Comparison of ENCODE assay signal across 18 mouse cellular contexts in the genomic region with DNA sequence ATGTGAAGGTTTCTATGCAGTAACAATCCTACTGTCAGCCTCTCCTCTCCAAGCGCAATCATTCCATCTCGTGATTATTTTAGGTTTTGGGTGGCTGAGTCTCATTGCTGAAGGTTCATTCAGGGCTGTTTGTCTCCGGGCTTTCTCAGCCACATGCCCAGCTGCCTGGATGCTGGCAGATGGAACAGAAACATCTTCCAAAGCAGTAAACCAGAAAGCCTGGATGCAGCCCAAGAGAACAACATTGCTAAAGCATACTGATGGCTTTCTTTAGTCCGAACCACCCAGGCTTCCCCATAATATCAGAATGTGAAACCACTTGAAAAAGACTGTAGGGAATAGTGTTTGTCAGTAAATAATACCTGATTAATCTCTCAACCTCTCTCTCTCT. TPM values are rescaled to one million over a fixed set of nuclear protein-coding genes. Genes with fewer than 3 reads are reported as not detected.
DNase-seq lines count a peak whose midpoint lies in the region; ATAC-seq and TF ChIP-seq lines count a peak whose summit lies in the region.
"Had no signal": no experiment of that assay in that cellular context is flagged by ENCODE, and none has a peak within 500 bp of the region (broad histone marks: within the 10 kb centered on the region; RNA-seq: fewer than 3 reads in every experiment).

No protein-coding gene starts in this region.

- H3K27ac ChIP-seq in hindbrain, embryonic 16.5 days (ENCODE audit: low read depth, low read length), result no peak overlapping the region
- no peak overlapping the region for H3K27ac ChIP-seq in hindbrain, embryonic 12.5 days
- no peak overlapping the region for H3K27ac ChIP-seq in layer of hippocampus, adult 2 months
- no peak overlapping the region for H3K27ac ChIP-seq in forebrain, embryonic 16.5 days (ENCODE audit: low read length)
- no peak overlapping the region for H3K27ac ChIP-seq in liver, embryonic 12.5 days
- H3K27ac ChIP-seq: hindbrain, embryonic 10.5 days had no signal

- no peaks in the 10 kb centered on the region for H3K36me3 ChIP-seq in hindbrain, embryonic 16.5 days (ENCODE audit: control insufficient read depth, insufficient read depth, low read length)
- no peaks in the 10 kb centered on the region for H3K36me3 ChIP-seq in hindbrain, embryonic 12.5 days
- no peaks in the 10 kb centered on the region for H3K36me3 ChIP-seq in forebrain, embryonic 16.5 days (ENCODE audit: control insufficient read depth, insufficient read depth)
- no peaks in the 10 kb centered on the region for H3K36me3 ChIP-seq in liver, embryonic 12.5 days
- H3K36me3 ChIP-seq: hindbrain, embryonic 10.5 days had no signal

- peak; percentile 60; the same call in 1 of the 2 replicates for ATAC-seq in hindbrain, embryonic 16.5 days
- ATAC-seq in hindbrain, embryonic 12.5 days (ENCODE audit: low FRiP score), result no peak
- ATAC-seq in forebrain, embryonic 16.5 days, result no peak
- no peak for ATAC-seq in liver, embryonic 12.5 days
- ATAC-seq: CD4-positive, CD25-positive, alpha-beta regulatory T cell, adult 4 months; Patski had no signal

- TF ChIP-seq CTCF in layer of hippocampus, adult 2 months (conservative IDR thresholded peaks at IDR 0.05), result no peak

- no peaks in the 10 kb centered on the region for H3K4me1 ChIP-seq in hindbrain, embryonic 16.5 days (ENCODE audit: control insufficient read depth, insufficient read depth, low read depth, low read length)
- H3K4me1 ChIP-seq in hindbrain, embryonic 12.5 days, result no peaks in the 10 kb centered on the region
- H3K4me1 ChIP-seq in forebrain, embryonic 16.5 days (replicated peaks; ENCODE audit: control insufficient read depth, insufficient read depth, low read length), result peaks cover 4% of the 10 kb centered on the region; the same call in 1 of the 2 replicates
- no peaks in the 10 kb centered on the region for H3K4me1 ChIP-seq in liver, embryonic 12.5 days
- H3K4me1 ChIP-seq: hindbrain, embryonic 10.5 days; megakaryocyte, embryonic 14.5 days had no signal

- H3K4me2 ChIP-seq in hindbrain, embryonic 16.5 days (ENCODE audit: low read length), result no peak overlapping the region
- no peak overlapping the region for H3K4me2 ChIP-seq in hindbrain, embryonic 12.5 days (replicated peaks)
- H3K4me2 ChIP-seq in forebrain, embryonic 16.5 days (ENCODE audit: low read length), result no peak overlapping the region
- no peak overlapping the region for H3K4me2 ChIP-seq in liver, embryonic 12.5 days
- H3K4me2 ChIP-seq: heart, embryonic 11.5 days had no signal

- no peak overlapping the region for H3K9ac ChIP-seq in hindbrain, embryonic 16.5 days (ENCODE audit: low read depth, low read length)
- no peak overlapping the region for H3K9ac ChIP-seq in hindbrain, embryonic 12.5 days
- no peak overlapping the region for H3K9ac ChIP-seq in forebrain, embryonic 16.5 days (replicated peaks; ENCODE audit: low read depth, low read length)
- H3K9ac ChIP-seq in liver, embryonic 12.5 days, result no peak overlapping the region

- no peaks in the 10 kb centered on the region for H3K9me3 ChIP-seq in hindbrain, embryonic 16.5 days (ENCODE audit: control insufficient read depth, low read length)
- no peaks in the 10 kb centered on the region for H3K9me3 ChIP-seq in hindbrain, embryonic 12.5 days (replicated peaks)
- no peaks in the 10 kb centered on the region for H3K9me3 ChIP-seq in forebrain, embryonic 16.5 days (ENCODE audit: control insufficient read depth, low read length)
- no peaks in the 10 kb centered on the region for H3K9me3 ChIP-seq in liver, embryonic 12.5 days (replicated peaks)
- H3K9me3 ChIP-seq: hindbrain, embryonic 10.5 days; megakaryocyte, embryonic 14.5 days had no signal

- no peaks in the 10 kb centered on the region for H3K27me3 ChIP-seq in hindbrain, embryonic 16.5 days (replicated peaks; ENCODE audit: control insufficient read depth, insufficient read depth, low read length)
- 0 out of 2 replicates have a peak, but pooled peaks cover 3% of the 10 kb centered on the region for H3K27me3 ChIP-seq in hindbrain, embryonic 12.5 days
- H3K27me3 ChIP-seq in forebrain, embryonic 16.5 days (replicated peaks; ENCODE audit: control insufficient read depth, insufficient read depth, low read length), result no peaks in the 10 kb centered on the region
- H3K27me3 ChIP-seq in liver, embryonic 12.5 days (replicated peaks), result no peaks in the 10 kb centered on the region
- H3K27me3 ChIP-seq: megakaryocyte, embryonic 14.5 days; Patski had no signal

- WGBS in hindbrain, embryonic 16.5 days, result 65% methylated on average over 4 of the region's 4 CpGs
- 88% methylated on average over 4 of the region's 4 CpGs for WGBS in hindbrain, embryonic 12.5 days
- WGBS in forebrain, embryonic 16.5 days, result 51% methylated on average over 4 of the region's 4 CpGs
- 73% methylated on average over 4 of the region's 4 CpGs for WGBS in liver, embryonic 12.5 days (ENCODE audit: insufficient replicate concordance)

- peak; percentile 60 for DNase-seq in adipocyte (ENCODE audit: low spot score)
- DNase-seq in layer of hippocampus, adult 2 months (ENCODE audit: low spot score in 2 of 2), result peak; percentile 16 to 55
- DNase-seq in right cerebral cortex, adult 18-20 months, result peak; percentile 34
- DNase-seq in kidney, adult 8-10 months, result no peak
- DNase-seq: adrenal gland, postnatal 14 days; cerebellum, adult 8-10 months; kidney, adult 9 months; lung, adult 18-20 months; retina, postnatal 1 day had no signal

- H3K4me3 ChIP-seq in hindbrain, embryonic 16.5 days (ENCODE audit: low read length), result no peak overlapping the region
- H3K4me3 ChIP-seq in hindbrain, embryonic 12.5 days, result no peak overlapping the region
- H3K4me3 ChIP-seq in layer of hippocampus, adult 2 months, result no peak overlapping the region
- no peak overlapping the region for H3K4me3 ChIP-seq in forebrain, embryonic 16.5 days (replicated peaks; ENCODE audit: low read length)
- no peak overlapping the region for H3K4me3 ChIP-seq in liver, embryonic 12.5 days
- H3K4me3 ChIP-seq: hindbrain, embryonic 10.5 days; megakaryocyte, embryonic 14.5 days had no signal

RNA-seq across cellular contexts. Expression of a gene that starts 34.2 kb away (rescaled TPM):
- polyA plus RNA-seq in hindbrain, embryonic 16.5 days (2015; fragmentation: Nextera tagmentation; extraction: Ambion mirVana), result 123 and 131 TPM in 2 replicates
- 190 and 218 TPM in 2 replicates for polyA plus RNA-seq in hindbrain, embryonic 12.5 days (2016; fragmentation: Nextera tagmentation; extraction: Ambion mirVana)
- 10 to 100 TPM; 44.7 to 48.4 TPM for total RNA-seq in layer of hippocampus, adult 2 months (2021)
- 165 and 179 TPM in 2 replicates for polyA plus RNA-seq in forebrain, embryonic 16.5 days (2015; fragmentation: Nextera tagmentation; extraction: Ambion mirVana)
- 143 and 152 TPM in 2 replicates for polyA plus RNA-seq in liver, embryonic 12.5 days (2016; fragmentation: Nextera tagmentation; extraction: Ambion mirVana)

Comparison
In these comparisons a context has a peak if more than half of its experiments do, and no peak if none do; other contexts are left out.
1. DNase-seq: peak in adipocyte (single experiment), layer of hippocampus, adult 2 months (2 of 2) and right cerebral cortex, adult 18-20 months (single experiment); none in kidney, adult 8-10 months (0 of 2).